Mouse (Mus musculus): ENCODE data around the gene Nhsl1. TPM values are rescaled to one million over a fixed set of nuclear protein-coding genes. Genes with fewer than 3 reads are reported as not detected.
A peak's percentile ranks its signal among the peaks of the same experiment; 100 is the strongest.

Gene Nhsl1
- polyA plus RNA-seq, 1 experiment from 2014 or later: 10.9 TPM

DNA sequence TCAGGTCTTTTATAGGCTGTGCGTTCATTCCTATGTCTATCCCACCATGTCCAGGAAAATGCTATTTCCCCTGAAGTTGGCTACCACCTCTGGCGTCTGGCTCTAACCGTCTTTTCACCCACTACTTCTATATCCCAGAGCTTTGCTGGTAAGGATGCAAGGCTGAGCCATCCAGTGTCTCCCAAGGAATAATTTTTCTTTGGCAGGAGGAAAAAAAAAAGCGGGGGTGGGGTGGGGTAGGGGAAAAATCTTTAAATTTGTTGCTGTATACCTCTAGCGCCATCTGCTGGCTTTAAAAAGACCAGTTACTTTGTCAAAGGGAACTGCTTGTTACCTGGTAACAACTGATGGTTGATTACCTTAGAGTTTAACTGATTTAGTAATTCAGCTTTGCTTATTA is 209.7 kb downstream of the Nhsl1 start:
- H3K4me3 ChIP-seq (ENCODE audit: low read depth, low read length): no peak overlapping the region
- no peak overlapping the region for H3K9ac ChIP-seq (replicated peaks; ENCODE audit: low read depth, low read length)
- H3K27ac ChIP-seq (ENCODE audit: low read length): no peak overlapping the region
- H3K9me3 ChIP-seq (ENCODE audit: control insufficient read depth, low read depth, low read length): no peaks in the 10 kb centered on the region
- H3K36me3 ChIP-seq (ENCODE audit: control insufficient read depth, insufficient read depth, low read length): peaks cover 19% of the 10 kb centered on the region; the same call in 1 of the 2 replicates
- 57% methylated on average over 5 of the region's 5 CpGs for WGBS
- no peak for ATAC-seq (ENCODE audit: insufficient number of reproducible peaks, insufficient read depth, low FRiP score, low read depth)
- H3K4me1 ChIP-seq (ENCODE audit: control insufficient read depth, insufficient read depth, low read length): no peaks in the 10 kb centered on the region
- no peaks in the 10 kb centered on the region for H3K27me3 ChIP-seq (ENCODE audit: control insufficient read depth, insufficient read depth, low read length)
- H3K4me2 ChIP-seq (replicated peaks; ENCODE audit: low read depth, low read length): no peak overlapping the region

DNA sequence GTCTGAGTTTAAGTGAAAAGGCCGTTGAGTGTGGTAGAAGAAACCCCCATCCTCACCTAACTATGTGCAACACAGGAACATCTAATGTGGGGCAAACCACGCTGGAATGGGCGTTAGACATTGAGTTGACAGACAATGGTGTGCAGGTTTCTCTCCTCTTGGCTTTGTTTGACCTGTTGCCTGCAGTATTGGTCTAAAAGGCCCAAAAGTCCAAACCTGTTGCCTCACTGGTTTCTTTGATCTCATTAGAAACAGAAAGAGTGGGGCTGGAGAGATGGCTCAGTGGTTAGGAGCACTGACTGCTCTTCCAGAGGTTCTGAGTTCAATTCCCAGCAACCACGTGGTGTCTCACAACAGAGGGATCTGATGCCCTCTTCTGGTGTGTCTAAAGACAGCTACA is 210.4 kb downstream of the Nhsl1 start:
- Histone ChIP-seq H3K27ac (ENCODE audit: low read length) (no peak overlapping the region), H3K4me2 (replicated peaks; ENCODE audit: low read depth, low read length) (no peak overlapping the region), H3K4me3 (ENCODE audit: low read depth, low read length) (no peak overlapping the region), H3K27me3 (ENCODE audit: control insufficient read depth, insufficient read depth, low read length) (no peaks in the 10 kb centered on the region), H3K36me3 (ENCODE audit: control insufficient read depth, insufficient read depth, low read length) (peaks cover 17% of the 10 kb centered on the region; the same call in 1 of the 2 replicates), H3K9ac (replicated peaks; ENCODE audit: low read depth, low read length) (no peak overlapping the region), H3K9me3 (ENCODE audit: control insufficient read depth, low read depth, low read length) (no peaks in the 10 kb centered on the region), H3K4me1 (ENCODE audit: control insufficient read depth, insufficient read depth, low read length) (no peaks in the 10 kb centered on the region)
- WGBS: 74% methylated on average over 4 of the region's 4 CpGs
- ATAC-seq (ENCODE audit: insufficient number of reproducible peaks, insufficient read depth, low FRiP score, low read depth): no peak

DNA sequence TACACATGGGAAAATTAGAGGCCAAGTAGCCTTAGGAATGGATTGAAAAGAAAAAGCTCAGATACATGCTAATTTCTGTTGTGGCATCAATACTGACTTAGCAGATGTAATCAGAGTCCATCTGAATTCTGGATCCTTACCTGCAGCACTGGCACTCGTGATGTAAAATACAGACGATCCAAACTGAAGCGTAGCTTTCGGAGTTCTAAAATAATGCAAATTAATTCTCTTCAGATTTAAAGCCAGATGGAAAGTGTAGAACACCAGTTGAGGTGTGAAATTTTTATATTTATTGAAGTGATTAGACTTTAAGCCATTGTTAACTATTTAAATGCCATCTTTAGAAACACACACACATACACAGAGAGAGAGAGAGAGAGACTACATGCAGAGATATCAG is 211.4 kb downstream of the Nhsl1 start:
- ATAC-seq (ENCODE audit: insufficient number of reproducible peaks, insufficient read depth, low FRiP score, low read depth): no peak
- 93% methylated on average over 4 of the region's 4 CpGs for WGBS
- Histone ChIP-seq H3K4me1 (ENCODE audit: control insufficient read depth, insufficient read depth, low read length) (no peaks in the 10 kb centered on the region), H3K9ac (replicated peaks; ENCODE audit: low read depth, low read length) (no peak overlapping the region), H3K4me3 (ENCODE audit: low read depth, low read length) (no peak overlapping the region), H3K27ac (ENCODE audit: low read length) (no peak overlapping the region), H3K36me3 (ENCODE audit: control insufficient read depth, insufficient read depth, low read length) (peaks cover 7% of the 10 kb centered on the region; the same call in 1 of the 2 replicates), H3K4me2 (replicated peaks; ENCODE audit: low read depth, low read length) (no peak overlapping the region), H3K9me3 (ENCODE audit: control insufficient read depth, low read depth, low read length) (no peaks in the 10 kb centered on the region), H3K27me3 (ENCODE audit: control insufficient read depth, insufficient read depth, low read length) (no peaks in the 10 kb centered on the region)

DNA sequence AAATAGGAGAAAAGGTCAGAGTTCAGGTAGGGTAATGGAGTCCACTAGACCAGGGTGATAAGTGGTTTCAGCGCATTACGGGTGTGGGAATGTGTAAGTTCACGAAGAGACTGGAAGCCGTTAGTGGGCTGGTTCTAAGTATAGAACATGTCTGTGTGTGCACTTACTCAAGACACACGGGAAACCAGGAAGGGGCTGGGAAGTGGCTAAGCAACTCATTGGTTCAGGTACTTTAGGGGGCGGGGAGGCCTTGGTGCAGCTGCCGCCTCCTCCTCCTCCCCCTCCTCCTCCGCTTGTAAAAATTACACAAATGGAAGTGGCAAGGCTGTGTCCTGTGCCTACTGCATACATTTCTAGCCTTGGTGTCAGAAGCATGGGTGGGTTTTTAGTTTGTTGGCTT is 213.5 kb downstream of the Nhsl1 start:
- no peaks in the 10 kb centered on the region for H3K27me3 ChIP-seq (ENCODE audit: control insufficient read depth, insufficient read depth, low read length)
- no peak overlapping the region for H3K27ac ChIP-seq (ENCODE audit: low read length)
- H3K9me3 ChIP-seq (ENCODE audit: control insufficient read depth, low read depth, low read length): no peaks in the 10 kb centered on the region
- ATAC-seq (ENCODE audit: insufficient number of reproducible peaks, insufficient read depth, low FRiP score, low read depth): no peak
- no peak overlapping the region for H3K9ac ChIP-seq (replicated peaks; ENCODE audit: low read depth, low read length)
- H3K4me3 ChIP-seq (ENCODE audit: low read depth, low read length): no peak overlapping the region
- H3K4me2 ChIP-seq (replicated peaks; ENCODE audit: low read depth, low read length): no peak overlapping the region
- H3K4me1 ChIP-seq (ENCODE audit: control insufficient read depth, insufficient read depth, low read length): no peaks in the 10 kb centered on the region
- WGBS: 60% methylated on average over 8 of the region's 8 CpGs
- peaks cover 7% of the 10 kb centered on the region; the same call in 1 of the 2 replicates for H3K36me3 ChIP-seq (ENCODE audit: control insufficient read depth, insufficient read depth, low read length)

DNA sequence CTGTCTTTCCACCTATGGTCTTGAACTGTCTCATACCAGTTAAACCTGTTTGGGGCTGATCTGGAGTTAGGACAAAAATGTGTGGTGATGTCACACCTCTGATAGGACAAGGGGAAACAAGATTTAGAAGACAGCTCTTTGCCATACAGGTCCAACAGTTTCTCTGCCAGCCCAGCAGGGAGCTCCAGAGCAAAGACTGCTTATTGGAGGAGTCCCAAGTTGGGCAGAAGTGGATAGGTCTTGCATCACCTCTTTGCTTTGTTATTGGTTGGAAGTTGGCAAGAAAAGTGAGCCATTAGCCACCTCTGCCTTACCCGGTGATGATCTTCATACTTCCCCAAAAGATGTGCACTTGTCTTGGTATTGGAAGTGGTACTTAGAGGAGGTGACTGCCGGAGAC is 218.1 kb downstream of the Nhsl1 start:
- no peak overlapping the region for H3K9ac ChIP-seq (replicated peaks; ENCODE audit: low read depth, low read length)
- H3K9me3 ChIP-seq (ENCODE audit: control insufficient read depth, low read depth, low read length): no peaks in the 10 kb centered on the region
- no peaks in the 10 kb centered on the region for H3K27me3 ChIP-seq (ENCODE audit: control insufficient read depth, insufficient read depth, low read length)
- no peak overlapping the region for H3K4me3 ChIP-seq (ENCODE audit: low read depth, low read length)
- H3K27ac ChIP-seq (ENCODE audit: low read length): no peak overlapping the region
- no peak for ATAC-seq (ENCODE audit: insufficient number of reproducible peaks, insufficient read depth, low FRiP score, low read depth)
- H3K36me3 ChIP-seq (ENCODE audit: control insufficient read depth, insufficient read depth, low read length): peaks cover 1% of the 10 kb centered on the region; the same call in 1 of the 2 replicates
- no peak overlapping the region for H3K4me2 ChIP-seq (replicated peaks; ENCODE audit: low read depth, low read length)
- no peaks in the 10 kb centered on the region for H3K4me1 ChIP-seq (ENCODE audit: control insufficient read depth, insufficient read depth, low read length)
- WGBS: 92% methylated on average over 2 of the region's 2 CpGs

DNA sequence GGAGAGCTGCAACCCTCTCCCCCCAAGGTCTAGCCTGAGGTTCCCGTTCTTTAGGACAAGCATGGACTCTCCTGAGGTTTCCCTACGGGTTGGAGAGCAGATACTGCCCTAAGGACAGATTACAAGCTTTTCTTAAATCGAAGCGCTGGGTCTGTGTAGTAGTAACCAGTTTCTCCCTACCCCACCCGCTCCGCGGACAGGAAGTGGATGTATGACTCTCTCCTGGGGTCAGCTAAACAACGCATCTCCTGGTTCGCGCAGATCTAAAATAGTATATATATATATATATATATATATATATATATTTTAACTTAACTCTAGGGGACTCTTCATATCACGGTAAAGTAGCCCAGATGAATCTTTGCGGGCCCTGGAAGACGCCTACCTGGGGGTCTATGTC is 226.5 kb downstream of the Nhsl1 start:
- no peak for ATAC-seq (ENCODE audit: insufficient number of reproducible peaks, insufficient read depth, low FRiP score, low read depth)
- Histone ChIP-seq H3K9me3 (ENCODE audit: control insufficient read depth, low read depth, low read length) (no peaks in the 10 kb centered on the region), H3K4me2 (replicated peaks; ENCODE audit: low read depth, low read length) (peak overlapping the region; percentile 85), H3K4me1 (ENCODE audit: control insufficient read depth, insufficient read depth, low read length) (no peaks in the 10 kb centered on the region), H3K27me3 (ENCODE audit: control insufficient read depth, insufficient read depth, low read length) (no peaks in the 10 kb centered on the region), H3K36me3 (ENCODE audit: control insufficient read depth, insufficient read depth, low read length) (no peaks in the 10 kb centered on the region; the same call in 1 of the 2 replicates), H3K4me3 (ENCODE audit: low read depth, low read length) (peak overlapping the region; percentile 57), H3K9ac (replicated peaks; ENCODE audit: low read depth, low read length) (peak overlapping the region; percentile 65), H3K27ac (ENCODE audit: low read length) (peak overlapping the region; percentile 63; the same call in 1 of the 2 replicates)
- 8% methylated on average over 13 of the region's 13 CpGs for whole genome bisulfite sequencing

DNA sequence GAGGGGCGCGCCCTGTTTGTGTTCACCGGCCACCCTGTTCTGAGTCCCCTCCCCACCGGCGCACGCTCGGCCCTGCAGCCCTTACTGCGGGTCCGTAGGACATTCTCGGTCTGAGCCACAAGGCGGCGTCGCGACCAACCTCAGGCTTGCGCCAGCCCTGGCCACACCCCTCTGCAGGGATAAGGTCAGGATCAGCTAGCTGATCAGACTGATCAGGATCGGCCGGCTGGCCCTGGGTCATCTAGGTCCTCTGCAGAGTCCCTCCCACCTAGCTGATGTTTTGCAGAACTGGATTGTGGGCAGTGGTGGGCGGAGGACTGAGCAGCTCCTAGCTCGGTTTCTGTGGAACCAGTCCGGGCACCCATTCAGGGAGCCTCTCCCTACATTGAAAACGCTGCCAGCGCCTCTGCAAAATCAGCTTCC is 227.0 kb downstream of the Nhsl1 start, which contains the start of gene Hebp2:
TSS of gene Hebp2 (minus strand) at position 264 of the 423 bp plus-strand sequence.
- H3K4me3 ChIP-seq (ENCODE audit: low read depth, low read length): peak within 1 kb of the TSS; percentile 57
- H3K9me3 ChIP-seq (ENCODE audit: control insufficient read depth, low read depth, low read length): no peaks in the 10 kb centered on the region
- H3K4me2 ChIP-seq (replicated peaks; ENCODE audit: low read depth, low read length): peak within 1 kb of the TSS; percentile 85
- peak; percentile 87 for ATAC-seq (ENCODE audit: insufficient number of reproducible peaks, insufficient read depth, low FRiP score, low read depth)
- no peaks in the 10 kb centered on the region; the same call in 1 of the 2 replicates for H3K36me3 ChIP-seq (ENCODE audit: control insufficient read depth, insufficient read depth, low read length)
- no peaks in the 10 kb centered on the region for H3K27me3 ChIP-seq (ENCODE audit: control insufficient read depth, insufficient read depth, low read length)
- under 1% methylated on average over 22 of the region's 22 CpGs for WGBS
- peak within 1 kb of the TSS; percentile 66 for H3K27ac ChIP-seq (ENCODE audit: low read length)
- peak within 1 kb of the TSS; percentile 65 for H3K9ac ChIP-seq (replicated peaks; ENCODE audit: low read depth, low read length)
- no peaks in the 10 kb centered on the region for H3K4me1 ChIP-seq (ENCODE audit: control insufficient read depth, insufficient read depth, low read length)

DNA sequence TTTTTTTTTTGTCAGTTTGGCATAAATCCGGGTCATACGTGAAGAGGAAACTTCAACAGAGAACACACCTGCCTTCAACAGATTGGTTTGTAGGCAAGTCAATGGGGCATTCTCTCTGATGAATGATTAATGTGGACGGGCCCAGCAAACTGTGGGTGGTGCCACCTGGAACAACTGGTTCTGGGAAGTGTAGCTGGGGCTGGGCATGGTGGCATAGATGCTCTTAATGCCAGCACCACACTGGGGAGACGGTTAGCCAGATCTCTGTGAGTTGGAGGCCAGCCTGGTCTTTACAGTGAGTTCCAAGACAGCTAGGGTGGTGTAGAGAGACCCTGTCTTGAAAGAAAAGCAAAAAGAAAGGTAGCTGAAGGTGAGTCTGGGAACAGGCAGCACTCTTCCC is 228.6 kb downstream of the Nhsl1 start:
- Histone ChIP-seq H3K27ac (ENCODE audit: low read length) (no peak overlapping the region), H3K27me3 (ENCODE audit: control insufficient read depth, insufficient read depth, low read length) (no peaks in the 10 kb centered on the region), H3K36me3 (ENCODE audit: control insufficient read depth, insufficient read depth, low read length) (no peaks in the 10 kb centered on the region)

More for the DNA sequence above, 228.6 kb downstream of the Nhsl1 start:
- no peak overlapping the region for H3K9ac ChIP-seq (replicated peaks; ENCODE audit: low read depth, low read length)
- no peaks in the 10 kb centered on the region for H3K9me3 ChIP-seq (ENCODE audit: control insufficient read depth, low read depth, low read length)
- no peak for ATAC-seq (ENCODE audit: insufficient number of reproducible peaks, insufficient read depth, low FRiP score, low read depth)
- no peaks in the 10 kb centered on the region for H3K4me1 ChIP-seq (ENCODE audit: control insufficient read depth, insufficient read depth, low read length)
- no peak overlapping the region for H3K4me2 ChIP-seq (replicated peaks; ENCODE audit: low read depth, low read length)
- WGBS: 71% methylated on average over 4 of the region's 4 CpGs
- H3K4me3 ChIP-seq (ENCODE audit: low read depth, low read length): no peak overlapping the region
